Mouse (Mus musculus): ENCODE measurements around the gene Abca4. TPM values are rescaled to one million over a fixed set of nuclear protein-coding genes. Genes with fewer than 3 reads are reported as not detected.

Abca4 gene
- total and polyA plus RNA-seq, 3 experiments, result 0.15 to 0.49 TPM; not detected in 1

DNA sequence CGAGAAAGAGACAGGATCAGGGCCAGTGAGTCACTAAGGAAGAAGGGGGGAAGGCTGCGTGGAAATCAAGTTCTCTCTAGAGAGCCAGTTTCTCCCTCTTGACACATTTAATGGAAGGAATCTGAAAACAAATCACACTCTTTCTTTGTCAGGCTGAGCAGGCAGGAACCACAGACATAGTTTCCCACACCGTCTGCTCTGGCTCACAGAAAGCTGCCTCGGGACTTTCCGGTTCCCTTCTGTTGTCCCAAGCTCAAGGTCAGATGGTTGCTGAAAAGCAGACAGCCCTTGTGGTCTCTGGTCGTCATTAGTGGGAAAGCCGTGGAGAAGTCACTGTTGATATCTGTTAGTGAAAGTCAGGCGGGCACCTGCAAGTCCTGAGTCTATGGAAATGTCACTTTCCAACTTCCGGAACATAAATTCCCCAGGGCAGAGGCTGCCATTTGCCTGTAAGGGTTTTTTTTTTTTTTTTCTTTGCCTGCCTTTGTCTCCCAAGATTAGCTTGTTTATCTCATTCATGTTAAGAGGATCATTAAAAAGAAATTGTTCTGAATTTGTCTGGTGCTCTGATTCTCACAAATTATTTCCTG is 10.9 kb upstream of the Abca4 start:
- Histone ChIP-seq H3K9ac (ENCODE audit: control insufficient read depth, low read depth, low read length, poor library complexity, severe bottlenecking) (no peak overlapping the region), H3K4me3 (ENCODE audit: control insufficient read depth in 1 of 2, insufficient read depth in 1 of 2, low read depth in 2 of 2, low read length in 2 of 2) (no peak overlapping the region), H3K9me3 (replicated peaks; ENCODE audit: insufficient read depth, low read length) (no peaks in the 10 kb centered on the region), H3K36me3 (ENCODE audit: control insufficient read depth in 1 of 2, insufficient read depth in 2 of 2, low read length in 2 of 2) (no peaks in the 10 kb centered on the region), H3K27me3 (ENCODE audit: control insufficient read depth in 1 of 2, insufficient read depth in 2 of 2, low read length in 2 of 2) (no peaks in the 10 kb centered on the region), H3K27ac (ENCODE audit: control insufficient read depth, low read depth, low read length) (no peak overlapping the region), H3K4me1 (ENCODE audit: control insufficient read depth in 1 of 2, insufficient read depth in 2 of 2, low read length in 2 of 2) (no peaks in the 10 kb centered on the region), H3K79me2 (ENCODE audit: control insufficient read depth, insufficient read depth, low read length, poor library complexity) (no peaks in the 10 kb centered on the region)
- DNase-seq (ENCODE audit: low read depth, low spot score), result no peak
- TF ChIP-seq ZKSCAN1 (IDR thresholded peaks at IDR 0.05; ENCODE audit: low read depth, low read length), result no peak
- no peak for TF ChIP-seq KAT2A (conservative IDR thresholded peaks at IDR 0.05; ENCODE audit: low read depth, low read length)
- no peak for TF ChIP-seq ZNF384 (IDR thresholded peaks at IDR 0.05; ENCODE audit: low read depth, low read length)
- no peak for TF ChIP-seq UBTF (IDR thresholded peaks at IDR 0.05; ENCODE audit: borderline replicate concordance, insufficient read depth, low read depth, low read length)

DNA sequence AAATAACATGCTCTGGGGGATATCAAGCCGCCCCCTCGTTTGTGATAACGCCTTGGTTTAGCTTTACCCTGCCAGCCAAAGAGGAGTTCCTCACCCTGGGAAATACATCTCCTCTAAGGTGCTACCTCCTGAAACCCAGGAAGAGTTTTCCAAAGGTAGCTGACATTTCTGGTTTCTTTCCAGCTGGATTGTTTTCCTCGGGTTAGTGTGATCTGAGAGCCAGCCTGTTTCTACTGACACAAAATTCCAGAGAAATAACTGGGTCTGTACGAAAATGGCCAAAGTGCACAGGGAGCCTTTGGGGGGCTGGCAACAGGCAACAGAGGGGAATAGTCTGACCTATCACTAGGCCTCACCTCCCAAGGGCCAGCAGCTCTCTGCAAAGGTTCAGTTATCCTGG is 10.0 kb upstream of the Abca4 start:
- H3K27ac ChIP-seq (ENCODE audit: control insufficient read depth, low read depth, low read length), result no peak overlapping the region

DNA sequence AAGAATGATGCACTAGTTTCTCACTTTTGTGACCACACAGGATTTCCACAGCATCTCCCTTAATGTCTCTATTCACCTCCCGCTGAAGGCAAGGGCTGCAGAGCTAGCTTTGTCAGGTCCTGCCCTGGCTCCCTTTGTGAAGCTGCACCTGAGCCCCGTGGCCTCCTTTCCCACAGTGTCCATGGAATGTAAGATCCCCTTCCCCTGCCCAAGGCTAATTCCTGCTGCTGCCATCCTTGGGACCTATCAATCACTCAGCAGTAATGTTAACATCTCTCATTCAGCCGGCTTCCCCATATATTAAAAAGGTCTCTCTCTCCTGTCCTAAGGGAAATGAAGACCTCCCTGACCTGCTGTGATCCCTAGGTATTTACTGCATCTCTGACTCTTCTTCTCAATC is 9.2 kb upstream of the Abca4 start:
- DNase-seq (ENCODE audit: low read depth, low spot score), result no peak
- no peaks in the 10 kb centered on the region for H3K79me2 ChIP-seq (ENCODE audit: control insufficient read depth, insufficient read depth, low read length, poor library complexity)
- no peaks in the 10 kb centered on the region for H3K27me3 ChIP-seq (ENCODE audit: control insufficient read depth in 1 of 2, insufficient read depth in 2 of 2, low read length in 2 of 2)
- no peak overlapping the region for H3K4me3 ChIP-seq (ENCODE audit: control insufficient read depth in 1 of 2, insufficient read depth in 1 of 2, low read depth in 2 of 2, low read length in 2 of 2)
- no peak overlapping the region for H3K27ac ChIP-seq (ENCODE audit: control insufficient read depth, low read depth, low read length)
- no peaks in the 10 kb centered on the region for H3K36me3 ChIP-seq (ENCODE audit: control insufficient read depth in 1 of 2, insufficient read depth in 2 of 2, low read length in 2 of 2)
- no peak overlapping the region for H3K9ac ChIP-seq (ENCODE audit: control insufficient read depth, low read depth, low read length, poor library complexity, severe bottlenecking)
- no peaks in the 10 kb centered on the region for H3K9me3 ChIP-seq (replicated peaks; ENCODE audit: insufficient read depth, low read length)
- no peak for TF ChIP-seq TBP (IDR thresholded peaks at IDR 0.05; ENCODE audit: low read depth, low read length)
- no peak for TF ChIP-seq MXI1 (IDR thresholded peaks at IDR 0.05; ENCODE audit: low read depth, low read length)
- TF ChIP-seq ZC3H11A (IDR thresholded peaks at IDR 0.05; ENCODE audit: low read depth, low read length), result no peak
- TF ChIP-seq USF1 (IDR thresholded peaks at IDR 0.05; ENCODE audit: low read depth, low read length), result no peak
- no peak for TF ChIP-seq MEF2A (IDR thresholded peaks at IDR 0.05; ENCODE audit: extremely low read depth, insufficient replicate concordance, low read depth, low read length, poor library complexity, severe bottlenecking)
- no peak for TF ChIP-seq POLR2AphosphoS2 (IDR thresholded peaks at IDR 0.05; ENCODE audit: low read length)
- TF ChIP-seq ZMIZ1 (IDR thresholded peaks at IDR 0.05; ENCODE audit: low read depth, low read length), result no peak
- no peak for TF ChIP-seq ZNF384 (IDR thresholded peaks at IDR 0.05; ENCODE audit: low read depth, low read length)
- TF ChIP-seq POLR2A (IDR thresholded peaks at IDR 0.05; ENCODE audit: control insufficient read depth in 1 of 2, insufficient read depth in 1 of 2, low read depth in 1 of 2, low read length in 2 of 2, poor library complexity in 1 of 2), result no peak
- no peak for TF ChIP-seq HCFC1 (IDR thresholded peaks at IDR 0.05; ENCODE audit: low read depth, low read length)
- no peaks in the 10 kb centered on the region for H3K4me1 ChIP-seq (ENCODE audit: control insufficient read depth in 1 of 2, insufficient read depth in 2 of 2, low read length in 2 of 2)

More for the DNA sequence above, 10.0 kb upstream of the Abca4 start:
- no peaks in the 10 kb centered on the region for H3K79me2 ChIP-seq (ENCODE audit: control insufficient read depth, insufficient read depth, low read length, poor library complexity)
- no peaks in the 10 kb centered on the region for H3K27me3 ChIP-seq (ENCODE audit: control insufficient read depth in 1 of 2, insufficient read depth in 2 of 2, low read length in 2 of 2)
- H3K36me3 ChIP-seq (ENCODE audit: control insufficient read depth in 1 of 2, insufficient read depth in 2 of 2, low read length in 2 of 2), result no peaks in the 10 kb centered on the region
- no peak overlapping the region for H3K4me3 ChIP-seq (ENCODE audit: control insufficient read depth in 1 of 2, insufficient read depth in 1 of 2, low read depth in 2 of 2, low read length in 2 of 2)
- no peak overlapping the region for H3K9ac ChIP-seq (ENCODE audit: control insufficient read depth, low read depth, low read length, poor library complexity, severe bottlenecking)
- H3K4me1 ChIP-seq (ENCODE audit: control insufficient read depth in 1 of 2, insufficient read depth in 2 of 2, low read length in 2 of 2), result no peaks in the 10 kb centered on the region
- DNase-seq (ENCODE audit: low read depth, low spot score), result no peak
- no peaks in the 10 kb centered on the region for H3K9me3 ChIP-seq (replicated peaks; ENCODE audit: insufficient read depth, low read length)
- no peak for TF ChIP-seq ZMIZ1 (IDR thresholded peaks at IDR 0.05; ENCODE audit: low read depth, low read length)
- TF ChIP-seq TAL1 (IDR thresholded peaks at IDR 0.05; ENCODE audit: low read length), result no peak
- TF ChIP-seq ZC3H11A (IDR thresholded peaks at IDR 0.05; ENCODE audit: low read depth, low read length), result no peak
- TF ChIP-seq POLR2AphosphoS2 (IDR thresholded peaks at IDR 0.05; ENCODE audit: low read length), result no peak
- no peak for TF ChIP-seq GATA1 (IDR thresholded peaks at IDR 0.05; ENCODE audit: low read depth, low read length)
- TF ChIP-seq JUND (IDR thresholded peaks at IDR 0.05; ENCODE audit: low read depth, low read length), result no peak
- no peak for TF ChIP-seq HCFC1 (IDR thresholded peaks at IDR 0.05; ENCODE audit: low read depth, low read length)
- TF ChIP-seq TCF12 (IDR thresholded peaks at IDR 0.05; ENCODE audit: low read depth, low read length), result no peak
- TF ChIP-seq CHD1 (IDR thresholded peaks at IDR 0.05; ENCODE audit: low read depth, low read length), result no peak
- TF ChIP-seq ETS1 (IDR thresholded peaks at IDR 0.05; ENCODE audit: low read depth, low read length), result no peak
- no peak for TF ChIP-seq ZNF384 (IDR thresholded peaks at IDR 0.05; ENCODE audit: low read depth, low read length)
- no peak for TF ChIP-seq MAZ (IDR thresholded peaks at IDR 0.05; ENCODE audit: low read depth, low read length)
- TF ChIP-seq MYB (IDR thresholded peaks at IDR 0.05; ENCODE audit: low read depth, low read length), result no peak
- no peak for TF ChIP-seq USF1 (IDR thresholded peaks at IDR 0.05; ENCODE audit: low read depth, low read length)
- no peak for TF ChIP-seq MYC (IDR thresholded peaks at IDR 0.05; ENCODE audit: low read depth, low read length)
- TF ChIP-seq MAX (IDR thresholded peaks at IDR 0.05; ENCODE audit: low read length), result no peak
- no peak for TF ChIP-seq E2F4 (IDR thresholded peaks at IDR 0.05; ENCODE audit: borderline replicate concordance, low read depth, low read length)
- TF ChIP-seq SMC3 (IDR thresholded peaks at IDR 0.05; ENCODE audit: low read depth, low read length), result no peak
